Mouse (Mus musculus): ENCODE data around the gene Wfdc13.

Wfdc13 gene

GRCm38 (mm10) chr2:164684807-164685206 is at the start of gene Wfdc13:
Gene Wfdc13 (plus strand): TSS chr2:164685107.
- no peak for DNase-seq (ENCODE audit: low read depth, low spot score)

- DNase-seq (ENCODE audit: low read depth, low spot score) = peak; percentile 55
Measured at GRCm38 (mm10) chr2:164635266-164635665, 49.6 kb upstream of the Wfdc13 start.

- no peak for DNase-seq (ENCODE audit: low read depth, low spot score)
Measured at GRCm38 (mm10) chr2:164638696-164639095, 46.2 kb upstream of the Wfdc13 start, which contains the start of gene Wfdc16. Gene Wfdc16 (minus strand): TSS chr2:164638796.

GRCm38 (mm10) chr2:164641129-164641528 is 43.8 kb upstream of the Wfdc13 start:
- peak; percentile 69 for DNase-seq (ENCODE audit: low read depth, low spot score)

DNA sequence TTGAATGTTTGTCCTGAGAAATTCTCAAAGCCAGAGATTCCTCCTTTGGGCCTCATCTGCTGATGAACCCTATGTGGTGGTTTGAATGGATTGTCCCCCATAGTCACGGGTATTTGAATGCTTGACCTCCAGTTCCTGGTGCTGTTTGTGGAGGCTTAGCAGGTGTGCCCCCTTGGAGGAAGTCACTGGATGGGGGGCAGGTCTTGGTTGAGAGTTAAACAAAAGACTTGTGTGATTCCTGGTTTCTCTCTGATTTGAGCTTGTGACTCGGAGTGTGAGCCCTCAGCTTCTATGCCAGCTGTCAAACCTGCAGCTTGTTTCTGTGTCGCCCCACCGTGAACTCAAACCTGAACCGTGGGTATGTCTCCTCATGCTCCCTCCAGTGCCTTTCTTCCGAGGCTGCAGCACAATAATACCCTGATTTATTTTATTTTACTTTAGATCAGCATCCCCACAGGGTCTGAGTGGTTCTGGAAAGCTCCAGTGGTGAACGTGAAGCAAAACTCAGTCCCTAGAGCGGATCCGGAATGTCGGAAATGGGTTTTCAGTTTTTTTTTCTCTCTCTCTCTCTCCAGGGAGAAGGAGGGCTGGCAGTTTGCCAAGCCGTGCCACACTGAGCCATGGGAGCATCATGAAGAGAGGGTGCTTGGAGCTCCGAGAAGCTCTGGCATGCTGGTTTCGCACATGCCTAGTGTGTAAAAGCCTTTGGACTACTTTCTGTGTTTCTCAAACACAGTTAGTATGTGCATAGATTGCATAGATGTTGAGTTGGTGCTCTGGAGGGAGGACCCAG is 42.8 kb upstream of the Wfdc13 start:
- DNase-seq (ENCODE audit: low read depth, low spot score) = peak; percentile 12

DNA sequence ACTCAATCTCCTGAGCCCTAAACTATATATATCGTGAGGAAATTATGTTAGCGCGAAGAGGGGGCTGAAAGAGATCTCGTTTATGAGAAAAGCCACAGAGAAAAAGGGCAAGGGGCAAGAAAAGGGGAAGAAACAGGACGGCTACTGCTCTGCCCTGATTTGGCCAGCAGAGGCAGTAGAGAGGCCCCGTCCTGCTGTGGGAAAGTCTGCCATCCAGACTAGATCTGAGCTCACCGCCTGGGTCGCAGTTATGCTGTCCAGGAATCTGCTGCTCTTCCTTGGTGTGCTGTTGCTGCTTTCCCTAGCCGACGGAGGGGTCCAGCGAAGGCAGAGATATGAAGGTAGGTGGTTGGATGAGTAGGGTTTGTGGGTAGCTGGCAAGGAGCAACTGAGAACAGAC is 29.0 kb upstream of the Wfdc13 start, which contains the start of gene Wfdc10:
Gene Wfdc10 (plus strand): TSS at position 189 of the 400 bp plus-strand sequence.
- DNase-seq (ENCODE audit: low read depth, low spot score) = peak; percentile 69

DNA sequence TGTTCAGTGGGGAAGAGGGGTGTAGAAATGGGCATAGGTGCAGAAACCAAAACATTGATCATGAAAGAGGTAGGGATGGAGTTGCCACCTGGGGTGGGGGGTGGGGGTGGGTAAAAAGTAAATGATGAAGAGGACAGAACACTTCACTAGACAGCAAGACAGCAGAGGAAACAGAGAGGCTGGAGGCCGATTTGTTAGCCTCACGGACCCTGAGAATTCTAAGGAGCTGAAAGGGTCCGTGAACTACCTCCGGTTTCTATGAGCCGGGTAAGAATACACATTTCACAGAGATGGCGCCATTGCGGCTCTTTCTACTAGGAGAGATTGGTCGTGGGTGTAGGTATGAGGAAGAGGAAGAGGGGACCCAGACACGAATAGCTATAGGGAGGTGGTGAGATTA is 28.4 kb upstream of the Wfdc13 start, which contains the start of gene Wfdc9:
Gene Wfdc9 (minus strand): TSS at position 101 of the 400 bp plus-strand sequence.
- no peak for DNase-seq (ENCODE audit: low read depth, low spot score)

- DNase-seq (ENCODE audit: low read depth, low spot score) = no peak
Measured at GRCm38 (mm10) chr2:164664851-164665250, 20.1 kb upstream of the Wfdc13 start.

DNA sequence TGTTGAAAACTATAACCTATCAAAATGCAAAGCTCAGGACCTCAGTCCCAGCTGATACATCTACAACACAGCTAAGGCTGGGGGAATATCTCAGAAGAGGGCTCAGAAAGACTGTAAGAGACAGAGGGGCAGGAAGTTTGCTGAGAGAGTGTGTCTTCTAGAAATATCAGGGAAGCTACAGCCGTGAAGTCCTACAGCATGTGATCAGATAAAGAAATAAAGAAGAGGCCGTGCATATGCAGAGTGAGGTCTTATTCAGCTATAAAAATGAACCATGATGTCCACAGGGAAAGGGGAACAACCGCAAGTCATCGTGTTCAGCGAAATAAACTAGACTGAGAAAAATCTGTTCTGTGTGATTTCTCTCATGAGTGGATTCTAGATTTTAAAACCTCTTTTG is 14.6 kb upstream of the Wfdc13 start:
- DNase-seq (ENCODE audit: low read depth, low spot score) = no peak

DNA sequence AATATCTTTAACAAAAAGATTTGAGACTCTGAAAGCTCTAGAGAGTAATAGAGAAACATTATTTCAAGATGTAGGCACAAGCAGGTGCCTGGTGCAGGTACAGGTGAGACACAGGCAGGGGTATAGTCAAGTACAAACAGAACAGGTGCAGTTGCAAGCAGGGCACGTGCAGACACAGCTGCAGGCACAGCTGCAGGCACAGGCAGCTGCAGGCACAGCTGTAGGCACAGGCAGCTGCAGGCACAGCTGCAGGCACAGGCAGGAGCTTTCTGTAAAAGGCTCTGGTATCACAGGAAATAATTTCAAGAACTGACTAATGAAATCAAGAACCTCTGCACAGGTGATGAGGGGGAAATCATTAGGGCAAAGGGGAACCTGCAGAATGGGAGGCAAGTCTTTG is 14.0 kb upstream of the Wfdc13 start:
- no peak for DNase-seq (ENCODE audit: low read depth, low spot score)

DNA sequence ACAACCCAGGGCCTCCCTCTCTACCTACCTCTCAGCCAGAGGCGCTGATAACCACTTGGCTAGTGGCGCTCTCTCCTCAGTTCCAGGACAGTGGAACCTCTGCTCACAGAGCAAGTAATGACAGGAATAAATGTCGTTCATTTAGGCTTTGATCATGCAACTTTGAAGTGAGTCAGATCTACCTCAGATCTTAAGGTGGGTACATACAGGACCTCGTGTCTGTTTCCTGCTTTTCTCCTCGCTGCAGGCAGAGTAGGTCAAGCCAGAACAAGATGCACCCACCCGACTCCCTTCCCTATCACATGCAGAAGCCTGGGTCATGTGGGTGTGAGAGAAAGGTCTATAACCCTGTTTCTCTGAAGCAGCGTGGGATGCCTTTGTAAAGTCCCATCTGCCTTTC is 10.9 kb upstream of the Wfdc13 start, which contains the start of gene Wfdc11:
Gene Wfdc11 (minus strand): TSS at position 101 of the 400 bp plus-strand sequence.
- no peak for DNase-seq (ENCODE audit: low read depth, low spot score)

- DNase-seq (ENCODE audit: low read depth, low spot score) = peak; percentile 11
Measured at GRCm38 (mm10) chr2:164676103-164676502, 8.8 kb upstream of the Wfdc13 start.

DNA sequence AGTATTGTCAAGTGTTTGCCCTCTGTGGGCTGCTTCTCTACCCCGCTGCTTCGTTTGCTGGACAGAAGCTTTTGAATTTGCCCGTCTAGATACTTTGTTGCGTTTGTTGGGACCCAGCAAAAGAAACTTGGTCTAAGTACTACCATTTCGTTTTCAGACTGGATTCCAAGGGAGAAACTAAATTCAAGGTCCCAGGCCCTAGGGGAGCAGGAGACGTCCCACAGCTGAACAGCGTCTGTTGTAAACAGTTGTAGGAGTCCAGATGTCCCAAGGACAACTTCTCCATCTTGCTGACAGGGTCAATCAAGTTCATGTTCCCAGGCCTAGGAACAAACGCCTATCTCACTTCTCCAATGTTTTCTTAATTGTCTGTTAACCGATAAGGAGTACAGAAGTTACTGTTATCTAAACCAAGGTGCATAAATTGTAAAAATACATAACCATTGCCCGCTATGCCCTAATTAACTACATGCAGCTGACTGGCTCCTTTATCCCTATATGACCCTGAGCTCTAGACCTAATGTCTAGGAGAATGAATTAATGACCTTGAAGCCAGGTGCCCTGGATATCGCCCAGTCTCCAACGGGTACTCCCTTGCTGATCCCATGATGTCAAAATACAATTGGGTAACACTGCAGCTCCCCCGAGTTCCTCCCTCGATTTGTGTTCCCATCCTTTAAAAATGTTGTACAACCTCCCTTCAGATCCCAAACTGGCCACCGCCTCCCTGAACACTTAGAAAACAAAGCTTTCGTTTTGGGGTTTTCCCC is 7.8 kb upstream of the Wfdc13 start:
- DNase-seq (ENCODE audit: low read depth, low spot score) = no peak

- DNase-seq (ENCODE audit: low read depth, low spot score) = peak; percentile 82
Measured at GRCm38 (mm10) chr2:164678848-164679625, 5.9 kb upstream of the Wfdc13 start.

DNA sequence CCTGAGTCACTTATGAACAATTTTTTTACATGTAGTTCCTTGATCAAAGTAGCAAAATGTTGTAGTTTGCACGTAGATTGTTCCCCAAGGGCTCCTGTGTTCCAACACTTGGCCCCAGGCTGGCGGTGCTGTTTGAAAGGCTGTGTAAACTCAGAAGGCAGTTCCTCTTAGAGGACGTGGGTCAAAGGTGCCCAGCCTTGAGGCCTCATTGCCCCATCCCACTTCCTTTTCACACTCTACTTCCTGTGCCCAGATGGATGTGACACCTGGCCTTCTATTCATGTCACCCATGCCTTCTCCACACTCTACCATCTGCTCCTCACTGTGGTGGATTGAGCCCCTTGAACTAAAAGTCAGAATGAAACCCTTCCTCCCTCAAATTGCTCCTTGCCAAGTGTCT is 5.0 kb upstream of the Wfdc13 start:
- no peak for DNase-seq (ENCODE audit: low read depth, low spot score)

DNA sequence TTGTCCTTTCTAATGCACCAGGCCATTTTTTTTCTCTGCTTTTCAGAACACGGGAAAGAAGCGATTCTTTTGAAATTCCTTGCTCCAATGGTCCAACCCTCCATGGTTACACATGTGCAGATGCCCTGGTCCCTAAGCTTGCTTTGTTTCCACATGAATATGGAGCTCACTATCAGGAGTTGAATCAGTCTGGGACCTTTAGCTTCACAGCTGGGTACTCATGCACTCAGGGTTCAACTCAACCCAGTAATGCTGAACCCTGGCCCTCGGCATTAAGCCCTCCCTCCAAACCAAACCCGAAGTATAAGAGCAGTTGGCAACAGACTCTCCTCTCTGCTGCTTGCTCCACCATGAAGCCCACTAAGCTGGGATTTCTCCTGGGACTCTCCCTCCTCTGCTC is 13.3 kb downstream of the Wfdc13 start, which contains the start of gene Spint4:
Gene Spint4 (plus strand): TSS at position 301 of the 400 bp plus-strand sequence.
- DNase-seq (ENCODE audit: low read depth, low spot score) = no peak

- DNase-seq (ENCODE audit: low read depth, low spot score) = no peak
Measured at GRCm38 (mm10) chr2:164700959-164701358, 16.1 kb downstream of the Wfdc13 start.

- DNase-seq (ENCODE audit: low read depth, low spot score) = no peak
Measured at GRCm38 (mm10) chr2:164701761-164702160, 16.9 kb downstream of the Wfdc13 start.

DNA sequence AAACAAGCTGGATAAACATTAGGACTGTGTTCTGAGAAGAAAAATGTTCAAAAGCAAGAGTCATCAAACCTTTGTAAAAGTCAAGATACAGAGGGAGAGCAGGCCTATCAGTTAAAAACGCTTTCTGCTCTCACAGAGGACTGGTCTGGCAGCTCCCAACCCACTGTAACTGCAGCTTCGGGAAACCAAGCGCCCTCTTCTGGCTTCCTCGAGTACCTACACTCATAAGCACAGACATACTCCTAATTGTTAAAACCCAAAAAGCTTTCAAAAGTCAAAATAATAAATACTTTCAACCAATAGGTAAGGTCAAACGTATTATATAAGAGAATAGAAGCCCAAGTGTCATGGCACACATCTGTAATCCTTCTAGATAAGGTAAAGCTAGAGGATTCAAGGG is 19.3 kb downstream of the Wfdc13 start:
- DNase-seq (ENCODE audit: low read depth, low spot score) = peak; percentile 19

GRCm38 (mm10) chr2:164705328-164705727 is 20.4 kb downstream of the Wfdc13 start:
- DNase-seq (ENCODE audit: low read depth, low spot score) = no peak

GRCm38 (mm10) chr2:164705991-164706390 is 21.1 kb downstream of the Wfdc13 start:
- DNase-seq (ENCODE audit: low read depth, low spot score) = no peak

GRCm38 (mm10) chr2:164715005-164715404 is 30.1 kb downstream of the Wfdc13 start, which contains the start of gene Spint5:
Gene Spint5 (plus strand): TSS chr2:164715305.
- no peak for DNase-seq (ENCODE audit: low read depth, low spot score)

All from ES-CJ7 (cell line).